Mouse (Mus musculus) intestine, embryonic 14.5 days (tissue): ENCODE data around the gene Chac1. TPM values are rescaled to one million over a fixed set of nuclear protein-coding genes. Genes with fewer than 3 reads are reported as not detected.

ENCODE experiments used
- ATAC-seq: fragments of 200-750 bp; cut with Nextera tagmentation; replicated peaks from 2 replicates; pipeline ENCODE4 v1.8.0; 2017; ENCODE audit warnings: low read depth, moderate number of reproducible peaks, moderate TSS enrichment, moderate library complexity; ENCODE audit not compliant: low FRiP score, low TSS enrichment
- DNase-seq: peaks from one replicate; pipeline ENCODE4 v3.0.0-alpha.2; 2018; ENCODE audit warnings: low spot score
- H3K27ac ChIP-seq: fragments of 300-500 bp; sonication (generic); 2 replicates; pipeline ENCODE4 v1.5.1; 2014; ENCODE audit warnings: low read depth, mild to moderate bottlenecking, control low read depth
- H3K27me3 ChIP-seq: fragments of 300-500 bp; sonication (generic); replicated peaks from 2 replicates; pipeline ENCODE4 v1.6.1; 2014; ENCODE audit warnings: low read length, control low read depth; ENCODE audit not compliant: control insufficient read depth, insufficient read depth
- H3K36me3 ChIP-seq: fragments of 300-500 bp; sonication (generic); 2 replicates; pipeline ENCODE4 v1.6.1; 2014; ENCODE audit warnings: low read length, control low read depth; ENCODE audit not compliant: control insufficient read depth, insufficient read depth
- H3K4me1 ChIP-seq: fragments of 300-500 bp; sonication (generic); replicated peaks from 2 replicates; pipeline ENCODE4 v1.6.1; 2014; ENCODE audit warnings: low read length, control low read depth, mixed read lengths; ENCODE audit not compliant: control insufficient read depth, insufficient read depth
- H3K4me2 ChIP-seq: fragments of 300-500 bp; sonication (generic); 2 replicates; pipeline ENCODE4 v1.6.1; 2014; ENCODE audit warnings: low read length
- H3K4me3 ChIP-seq: fragments of 300-500 bp; sonication (generic); 2 replicates; pipeline ENCODE4 v1.5.1; 2014; ENCODE audit warnings: low read depth, low read length, control low read depth, mixed read lengths
- H3K9ac ChIP-seq: fragments of 300-500 bp; sonication (generic); 2 replicates; pipeline ENCODE4 v1.6.1; 2014; ENCODE audit warnings: mild to moderate bottlenecking, low read length
- H3K9me3 ChIP-seq: fragments of 300-500 bp; sonication (generic); 2 replicates; pipeline ENCODE4 v1.6.1; 2016; ENCODE audit warnings: low read length, control low read depth; ENCODE audit not compliant: control insufficient read depth
- WGBS: fragments of 180-500 bp; shearing (Covaris S2); extraction: QIAGEN DNeasy Blood & Tissue Kit; methylation state at CpG from one replicate; pipeline ENCODE4 v1.1.7; 2014; 5-methylcytosine and 5-hydroxymethylcytosine counted together
- polyA plus RNA-seq: library from polyadenylated mRNA; unstranded; fragments of >200 nt; fragmentation: Nextera tagmentation; extraction: Ambion mirVana; gene quantifications from 2 replicates; pipeline ENCODE4 v1.2.1, GENCODE M21; 2014

Gene Chac1
- polyA plus RNA-seq, 1 experiment from 2014 or later, result 1.7 TPM

DNA sequence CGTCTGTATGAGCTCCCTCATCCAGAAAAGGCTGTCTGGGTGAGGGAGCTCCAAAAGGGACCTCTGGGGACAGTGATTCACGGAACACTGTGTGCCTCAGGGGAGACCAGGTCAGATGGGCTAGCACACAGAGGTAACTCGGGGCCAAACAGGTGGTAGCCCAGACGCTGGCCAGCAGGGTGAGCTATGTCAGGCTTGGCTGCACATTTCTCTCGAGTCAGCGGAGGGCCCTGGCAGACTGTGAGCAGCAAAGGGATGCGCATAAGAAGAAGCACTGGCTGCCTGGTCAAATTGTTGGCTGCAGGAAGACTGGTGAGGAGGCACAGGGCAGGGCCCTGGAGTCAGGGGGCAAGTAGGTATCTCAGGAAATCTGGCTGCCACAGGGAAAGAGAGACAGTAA is 4.6 kb downstream of the Chac1 start:
- Histone ChIP-seq H3K9me3 (no peaks in the 10 kb centered on the region), H3K4me1 (0 out of 2 replicates have a peak, but pooled peaks cover 1% of the 10 kb centered on the region), H3K4me3 (no peak overlapping the region), H3K9ac (no peak overlapping the region), H3K27me3 (peaks cover 14% of the 10 kb centered on the region), H3K27ac (no peak overlapping the region), H3K36me3 (no peaks in the 10 kb centered on the region), H3K4me2 (no peak overlapping the region)
- DNase-seq, result no peak
- WGBS, result 26% methylated on average over 7 of the region's 7 CpGs
- ATAC-seq, result no peak

DNA sequence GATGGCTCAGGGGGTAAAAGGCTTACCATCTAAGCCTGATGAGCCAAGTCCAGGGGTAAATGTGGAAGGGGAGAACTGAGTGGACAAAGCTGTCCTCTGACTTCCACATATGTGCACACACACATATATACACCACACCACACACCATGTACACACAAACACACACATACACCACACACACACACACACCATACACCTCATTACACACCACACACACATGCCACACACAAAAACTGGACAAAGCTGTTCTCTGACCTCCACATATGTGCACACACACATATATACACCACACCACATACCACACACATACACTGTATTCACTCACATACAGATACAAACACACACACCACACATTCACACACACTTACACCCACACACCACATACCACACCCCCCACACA is 5.3 kb downstream of the Chac1 start:
- H3K9ac ChIP-seq, result no peak overlapping the region
- 0 out of 2 replicates have a peak, but pooled peaks cover 3% of the 10 kb centered on the region for H3K9me3 ChIP-seq
- H3K4me3 ChIP-seq, result no peak overlapping the region
- no peaks in the 10 kb centered on the region for H3K4me1 ChIP-seq
- DNase-seq (no peak), ATAC-seq (no peak)
- H3K36me3 ChIP-seq, result no peaks in the 10 kb centered on the region
- H3K27me3 ChIP-seq, result peaks cover 9% of the 10 kb centered on the region
- no peak overlapping the region for H3K27ac ChIP-seq
- no peak overlapping the region for H3K4me2 ChIP-seq

DNA sequence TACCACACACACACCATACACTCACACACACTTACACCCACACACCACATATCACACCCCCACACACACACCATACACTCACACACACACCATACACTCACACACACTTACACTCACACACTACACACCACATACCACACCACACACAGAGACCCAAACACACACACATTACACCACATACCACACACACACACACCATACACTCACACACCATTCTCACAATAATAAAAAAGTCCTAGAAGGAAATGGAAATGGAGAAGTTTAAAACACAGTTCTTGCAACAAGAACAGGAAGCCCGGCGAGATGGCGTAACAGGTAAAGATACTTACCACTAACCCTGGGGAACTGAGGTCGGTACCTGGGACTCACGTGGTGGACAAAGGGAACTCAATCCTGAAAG is 5.8 kb downstream of the Chac1 start:
- no peak overlapping the region for H3K4me2 ChIP-seq
- H3K4me3 ChIP-seq, result no peak overlapping the region
- 90% methylated on average over 5 of the region's 5 CpGs for whole genome bisulfite sequencing
- H3K27me3 ChIP-seq, result peaks cover 4% of the 10 kb centered on the region; the same call in 1 of the 2 replicates
- H3K9me3 ChIP-seq, result 0 out of 2 replicates have a peak, but pooled peaks cover 3% of the 10 kb centered on the region
- H3K36me3 ChIP-seq, result no peaks in the 10 kb centered on the region
- ATAC-seq, result no peak
- no peak overlapping the region for H3K27ac ChIP-seq
- H3K9ac ChIP-seq, result no peak overlapping the region
- DNase-seq, result no peak
- no peaks in the 10 kb centered on the region for H3K4me1 ChIP-seq

DNA sequence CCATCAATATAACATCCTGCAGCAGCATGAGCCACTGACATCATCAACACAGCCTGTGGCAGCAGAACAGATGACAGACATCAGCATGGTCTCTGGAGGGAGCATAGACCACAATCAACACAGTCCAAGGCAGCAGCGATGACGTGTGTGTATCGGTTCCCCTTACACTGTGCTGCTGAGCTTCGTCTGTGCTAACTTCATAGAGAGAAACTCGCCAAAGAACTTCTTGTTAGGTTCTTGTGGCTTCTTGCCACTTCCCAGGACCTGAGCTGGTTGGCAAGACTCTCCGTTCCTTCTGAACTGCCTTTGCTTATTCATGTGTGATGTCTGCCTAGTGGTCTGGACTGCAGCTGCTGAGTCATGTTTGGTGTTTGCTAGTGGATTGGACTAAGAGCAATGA is 7.2 kb downstream of the Chac1 start:
- Histone ChIP-seq H3K4me3 (no peak overlapping the region), H3K9me3 (0 out of 2 replicates have a peak, but pooled peaks cover 3% of the 10 kb centered on the region), H3K9ac (no peak overlapping the region), H3K4me1 (no peaks in the 10 kb centered on the region), H3K27me3 (no peaks in the 10 kb centered on the region), H3K27ac (no peak overlapping the region), H3K4me2 (no peak overlapping the region), H3K36me3 (no peaks in the 10 kb centered on the region)
- no peak for ATAC-seq
- 86% methylated on average over 6 of the region's 6 CpGs for WGBS
- DNase-seq, result no peak

DNA sequence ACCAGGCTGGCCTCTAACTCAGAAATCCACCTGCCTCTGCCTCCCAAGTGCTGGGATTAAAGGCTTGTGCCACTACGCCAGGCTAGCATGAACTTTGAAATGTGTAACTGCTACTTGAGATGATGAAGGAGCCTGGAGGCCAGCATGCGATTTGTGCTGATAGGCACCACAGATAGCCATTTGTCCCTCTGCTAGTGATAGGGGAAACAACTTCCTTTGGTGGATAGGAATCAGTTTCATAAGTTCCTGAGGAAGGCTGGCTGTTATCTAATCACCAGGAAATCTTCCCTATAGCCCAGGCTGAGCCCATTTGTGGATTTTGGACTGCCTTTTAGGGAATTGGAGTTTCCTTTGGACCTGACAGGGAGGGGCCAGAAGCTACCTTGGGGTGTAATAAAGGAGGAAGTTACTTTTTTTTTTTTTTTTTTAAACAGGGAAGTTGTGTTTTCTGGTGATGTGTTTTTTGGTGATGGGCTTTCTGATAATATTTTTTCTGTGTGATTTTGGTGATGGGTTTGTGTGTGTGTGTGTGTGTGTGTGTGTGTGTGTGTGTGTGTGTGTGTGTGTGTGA is 8.8 kb downstream of the Chac1 start:
- H3K9ac ChIP-seq, result no peak overlapping the region
- no peaks in the 10 kb centered on the region for H3K27me3 ChIP-seq
- 80% methylated on average over 2 of the region's 2 CpGs for WGBS
- H3K36me3 ChIP-seq, result no peaks in the 10 kb centered on the region
- DNase-seq (no peak), ATAC-seq (no peak)
- no peak overlapping the region for H3K27ac ChIP-seq
- H3K4me1 ChIP-seq, result no peaks in the 10 kb centered on the region
- H3K9me3 ChIP-seq, result 0 out of 2 replicates have a peak, but pooled peaks cover 3% of the 10 kb centered on the region
- no peak overlapping the region for H3K4me3 ChIP-seq
- no peak overlapping the region for H3K4me2 ChIP-seq

DNA sequence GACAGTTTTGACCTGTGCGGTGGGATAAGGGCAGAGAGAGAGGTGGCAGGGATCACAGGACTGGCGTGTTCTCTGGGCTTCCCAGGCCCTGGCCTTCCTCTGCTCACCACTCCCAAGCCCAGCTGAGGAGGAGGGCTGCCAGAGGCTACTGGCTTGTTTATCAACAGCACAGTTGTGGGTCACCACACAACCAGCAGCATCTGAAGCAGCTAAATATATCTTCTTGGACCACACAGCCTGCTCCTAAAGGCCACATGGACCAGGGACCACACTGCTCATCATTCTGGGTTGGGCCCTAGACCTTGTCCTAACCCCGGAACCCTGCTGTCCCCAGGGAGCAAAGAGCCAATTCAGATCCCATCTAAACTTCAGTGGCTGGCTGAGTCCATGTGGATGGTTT is 13.9 kb downstream of the Chac1 start:
- ATAC-seq (no peak), DNase-seq (no peak)
- WGBS, result 85% methylated on average over 3 of the region's 3 CpGs
- H3K36me3 ChIP-seq, result peaks cover 11% of the 10 kb centered on the region; the same call in 1 of the 2 replicates
- no peak overlapping the region for H3K4me2 ChIP-seq
- no peak overlapping the region for H3K9ac ChIP-seq
- no peaks in the 10 kb centered on the region for H3K4me1 ChIP-seq
- H3K27me3 ChIP-seq, result no peaks in the 10 kb centered on the region
- 0 out of 2 replicates have a peak, but pooled peaks cover 3% of the 10 kb centered on the region for H3K9me3 ChIP-seq
- no peak overlapping the region for H3K4me3 ChIP-seq
- H3K27ac ChIP-seq, result no peak overlapping the region

DNA sequence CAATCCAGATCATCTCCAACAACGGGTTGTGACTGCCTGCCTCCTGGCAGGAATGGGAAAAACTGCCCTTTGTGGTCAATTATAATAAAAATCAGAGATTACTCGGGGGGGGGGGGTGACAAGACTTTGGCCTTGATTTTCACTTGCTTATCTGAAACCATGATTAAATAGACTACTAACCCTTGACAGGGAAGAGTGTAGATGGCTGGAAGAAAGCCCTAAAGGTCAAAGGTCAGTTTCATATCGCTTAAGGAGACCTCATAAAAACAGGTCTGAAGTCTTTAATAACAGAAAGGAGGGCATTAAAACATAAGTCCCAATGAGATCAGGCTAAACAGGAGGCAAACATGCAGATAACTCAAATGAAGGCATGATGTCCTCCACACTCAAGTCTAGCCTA is 16.3 kb downstream of the Chac1 start:
- Histone ChIP-seq H3K27ac (no peak overlapping the region), H3K4me2 (no peak overlapping the region), H3K4me3 (no peak overlapping the region), H3K4me1 (no peaks in the 10 kb centered on the region), H3K27me3 (no peaks in the 10 kb centered on the region), H3K36me3 (peaks cover 30% of the 10 kb centered on the region; the same call in 1 of the 2 replicates), H3K9ac (no peak overlapping the region), H3K9me3 (no peaks in the 10 kb centered on the region)
- ATAC-seq (no peak), DNase-seq (no peak)
- WGBS, result 51% methylated on average over 3 of the region's 3 CpGs

DNA sequence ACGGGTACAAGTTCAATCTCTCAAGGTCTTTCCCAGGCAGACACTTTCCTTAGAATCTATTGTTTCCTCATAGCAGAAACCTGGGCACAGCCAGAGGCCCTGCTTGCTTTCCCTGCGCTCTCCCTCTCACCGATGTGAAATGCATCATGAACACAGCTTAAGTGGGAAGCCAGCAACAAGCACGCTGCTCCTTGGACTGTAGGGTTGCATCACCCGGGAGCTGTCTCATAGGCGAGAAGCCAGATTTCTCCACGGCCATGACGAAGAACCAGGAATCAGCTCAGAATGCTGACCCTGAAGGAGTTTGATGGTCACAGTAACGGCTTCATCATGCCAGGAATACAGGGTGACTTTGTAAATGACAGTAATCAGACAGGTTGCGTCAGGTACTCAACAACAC is 19.1 kb downstream of the Chac1 start:
- H3K27ac ChIP-seq, result no peak overlapping the region
- ATAC-seq, result no peak
- DNase-seq, result no peak
- WGBS, result 94% methylated on average over 10 of the region's 10 CpGs
- peaks cover 58% of the 10 kb centered on the region for H3K36me3 ChIP-seq
- no peaks in the 10 kb centered on the region for H3K9me3 ChIP-seq
- no peak overlapping the region for H3K9ac ChIP-seq
- H3K4me2 ChIP-seq, result no peak overlapping the region
- H3K4me1 ChIP-seq, result no peaks in the 10 kb centered on the region
- no peak overlapping the region for H3K4me3 ChIP-seq
- H3K27me3 ChIP-seq, result no peaks in the 10 kb centered on the region

DNA sequence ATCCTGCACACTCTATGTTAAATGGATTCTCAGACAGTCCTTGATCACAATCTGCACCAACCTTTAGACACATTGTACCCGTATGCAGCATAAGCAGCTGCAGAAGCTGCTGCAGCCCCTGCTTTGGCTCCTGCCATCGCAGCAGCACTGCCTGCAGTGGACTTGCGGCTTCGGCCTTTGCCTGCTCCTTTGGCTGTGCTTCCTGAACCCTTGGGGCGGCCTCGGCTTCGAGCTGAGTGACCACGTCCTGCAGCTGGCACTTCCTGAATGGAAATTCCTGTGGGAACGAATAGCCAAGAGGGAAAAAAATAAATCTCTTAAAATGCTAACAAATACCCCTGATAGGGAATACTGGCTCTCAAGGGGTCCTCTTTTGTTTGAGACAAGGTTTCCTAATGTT is 26.3 kb downstream of the Chac1 start:
- Histone ChIP-seq H3K36me3 (peaks cover 99% of the 10 kb centered on the region), H3K4me3 (no peak overlapping the region), H3K27ac (no peak overlapping the region), H3K27me3 (no peaks in the 10 kb centered on the region), H3K4me2 (no peak overlapping the region), H3K9me3 (no peaks in the 10 kb centered on the region), H3K9ac (no peak overlapping the region), H3K4me1 (no peaks in the 10 kb centered on the region)
- 78% methylated on average over 9 of the region's 9 CpGs for WGBS
- ATAC-seq (no peak), DNase-seq (no peak)
